Mouse (Mus musculus): ENCODE measurements around the gene Cldn34b1. TPM values are rescaled to one million over a fixed set of nuclear protein-coding genes. Genes with fewer than 3 reads are reported as not detected.
"Not testable (repeated sequence)": the region's sequence is repeated elsewhere in the genome, so short reads cannot be mapped to it uniquely, and the experiment has no call there.

Gene Cldn34b1
- total RNA-seq (2014; rRNA removed) (not detected in 2 replicates), polyA plus RNA-seq (2015; fragmentation: Nextera tagmentation; extraction: Ambion mirVana) (not detected in 2 replicates)

GRCm38 (mm10) chrX:154890167-154890566 is at the start of gene Cldn34b1:
Gene Cldn34b1 (minus strand): TSS chrX:154890267.
- H3K36me3 ChIP-seq (ENCODE audit: insufficient read depth, low read length); H3K4me2 ChIP-seq (ENCODE audit: low read depth, low read length, poor library complexity, severe bottlenecking); H3K9me3 ChIP-seq (ENCODE audit: low read length); H3K4me1 ChIP-seq (ENCODE audit: insufficient read depth, low read length); H3K27me3 ChIP-seq (ENCODE audit: insufficient read depth, low read length); H3K9ac ChIP-seq (replicated peaks; ENCODE audit: low read length, poor library complexity, severe bottlenecking); H3K4me3 ChIP-seq (ENCODE audit: low read depth, low read length); H3K27ac ChIP-seq (ENCODE audit: low read depth, low read length); DNase-seq (ENCODE audit: low spot score); ATAC-seq (ENCODE audit: low FRiP score): not testable (repeated sequence)
- 89% methylated on average over 3 of the region's 3 CpGs for WGBS

- not testable (repeated sequence) for H3K36me3 ChIP-seq (ENCODE audit: insufficient read depth, low read length); H3K4me2 ChIP-seq (ENCODE audit: low read depth, low read length, poor library complexity, severe bottlenecking); H3K27ac ChIP-seq (ENCODE audit: low read depth, low read length); H3K27me3 ChIP-seq (ENCODE audit: insufficient read depth, low read length); DNase-seq (ENCODE audit: low spot score); H3K9me3 ChIP-seq (ENCODE audit: low read length); H3K9ac ChIP-seq (replicated peaks; ENCODE audit: low read length, poor library complexity, severe bottlenecking); ATAC-seq (ENCODE audit: low FRiP score); H3K4me3 ChIP-seq (ENCODE audit: low read depth, low read length); H3K4me1 ChIP-seq (ENCODE audit: insufficient read depth, low read length)
- WGBS, result 75% methylated on average over 1 of the region's 1 CpGs
These were observed 45.8 kb upstream of the Cldn34b1 start, which contains the start of gene Magea6 for GRCm38 (mm10) chrX:154935887-154936286. Gene Magea6 (minus strand): TSS chrX:154935987.

Other genes with a start within 250 kb of the Cldn34b1 start
- gene Magea6, start 45.7 kb upstream of the Cldn34b1 start, total RNA-seq (2014; rRNA removed), result not detected in 2 replicates
- not detected in 2 replicates for gene Magea6, start 45.7 kb upstream of the Cldn34b1 start, polyA plus RNA-seq (2015; fragmentation: Nextera tagmentation; extraction: Ambion mirVana)
- not detected in 2 replicates for gene Magea3, start 59.2 kb upstream of the Cldn34b1 start, total RNA-seq (2014; rRNA removed)
- not detected in 2 replicates for gene Magea3, start 59.2 kb upstream of the Cldn34b1 start, polyA plus RNA-seq (2015; fragmentation: Nextera tagmentation; extraction: Ambion mirVana)
- gene Magea8, start 105.6 kb upstream of the Cldn34b1 start, total RNA-seq (2014; rRNA removed), result not detected in 2 replicates
- not detected in 2 replicates for gene Magea8, start 105.6 kb upstream of the Cldn34b1 start, polyA plus RNA-seq (2015; fragmentation: Nextera tagmentation; extraction: Ambion mirVana)
- gene Magea5, start 172.9 kb upstream of the Cldn34b1 start, total RNA-seq (2014; rRNA removed), result not detected in 2 replicates
- not detected in 2 replicates for gene Magea5, start 172.9 kb upstream of the Cldn34b1 start, polyA plus RNA-seq (2015; fragmentation: Nextera tagmentation; extraction: Ambion mirVana)
- gene Magea1, start 199.5 kb upstream of the Cldn34b1 start, total RNA-seq (2014; rRNA removed), result not detected in 2 replicates
- gene Magea1, start 199.5 kb upstream of the Cldn34b1 start, polyA plus RNA-seq (2015; fragmentation: Nextera tagmentation; extraction: Ambion mirVana), result not detected in 2 replicates
- not detected in 2 replicates for gene Magea2, start 203.4 kb upstream of the Cldn34b1 start, total RNA-seq (2014; rRNA removed)
- gene Magea2, start 203.4 kb upstream of the Cldn34b1 start, polyA plus RNA-seq (2015; fragmentation: Nextera tagmentation; extraction: Ambion mirVana), result not detected in 2 replicates
- gene Cldn34b2, start 238.1 kb upstream of the Cldn34b1 start, total RNA-seq (2014; rRNA removed), result not detected in 2 replicates
- gene Cldn34b2, start 238.1 kb upstream of the Cldn34b1 start, polyA plus RNA-seq (2015; fragmentation: Nextera tagmentation; extraction: Ambion mirVana), result not detected in 2 replicates